13 mouse cellular contexts compared by ENCODE assay signal in genomic region chr1:36874874-36875561, GRCm38 (mm10).
DNase-seq lines count a peak whose midpoint lies in the region; ATAC-seq and TF ChIP-seq lines count a peak whose summit lies in the region.
"Had no signal": no experiment of that assay in that cellular context is flagged by ENCODE, and none has a peak within 500 bp of the region (broad histone marks: within the 10 kb centered on the region; RNA-seq: fewer than 3 reads in every experiment).

No protein-coding gene starts in this region.

- H3K4me2 ChIP-seq in forebrain, postnatal 0 days (ENCODE audit: low read depth) = no peak overlapping the region
- H3K4me2 ChIP-seq: forebrain, embryonic 12.5 days; kidney, embryonic 15.5 days had no signal

- H3K9me3 ChIP-seq in forebrain, postnatal 0 days (ENCODE audit: low read length) = no peaks in the 10 kb centered on the region
- H3K9me3 ChIP-seq: forebrain, embryonic 12.5 days; kidney, embryonic 15.5 days had no signal

- no peak for TF ChIP-seq CTCF in C2C12 (IDR thresholded peaks at IDR 0.05; ENCODE audit: control insufficient read depth, insufficient read depth, insufficient read length)
- TF ChIP-seq CTCF in forebrain, postnatal 0 days (IDR thresholded peaks at IDR 0.05; ENCODE audit: low read depth) = no peak

- ATAC-seq in common myeloid progenitor, adult 5-6 weeks (replicated peaks; ENCODE audit: low read depth, poor library complexity, severe bottlenecking) = peak; percentile 88
- ATAC-seq in forebrain, postnatal 0 days = no peak

- no peak overlapping the region for H3K27ac ChIP-seq in forebrain, postnatal 0 days (ENCODE audit: low read depth, low read length)
- H3K27ac ChIP-seq: forebrain, embryonic 12.5 days; kidney, embryonic 15.5 days; left cerebral cortex, adult 2 months had no signal

- H3K36me3 ChIP-seq in C2C12 (ENCODE audit: control insufficient read depth, insufficient read depth) = peaks cover 14% of the 10 kb centered on the region
- no peaks in the 10 kb centered on the region; the same call in 1 of the 2 replicates for H3K36me3 ChIP-seq in forebrain, postnatal 0 days (ENCODE audit: insufficient read depth)

- H3K79me2 ChIP-seq in C2C12 (ENCODE audit: control insufficient read depth, insufficient read depth) = no peaks in the 10 kb centered on the region

- DNase-seq in gastrocnemius, postnatal 25 days = peak; percentile 21
- no peak for DNase-seq in gastrocnemius, postnatal 36 days
- peak; percentile 36 to 38 for DNase-seq in lung, postnatal 4 days
- DNase-seq in right cerebral cortex, adult 2 months (ENCODE audit: low spot score in 2 of 2) = no peak
- DNase-seq in frontal cortex, postnatal 10 days (ENCODE audit: low spot score in 2 of 2) = no peak
- no peak for DNase-seq in forebrain, postnatal 0 days
- DNase-seq: embryo, embryonic 11 days; right cerebral cortex, postnatal 14 days had no signal

- H3K27me3 ChIP-seq in C2C12 (ENCODE audit: control insufficient read depth, insufficient read depth, insufficient read length) = no peaks in the 10 kb centered on the region
- H3K27me3 ChIP-seq in forebrain, postnatal 0 days (ENCODE audit: insufficient read depth, low read length) = no peaks in the 10 kb centered on the region
- H3K27me3 ChIP-seq: forebrain, embryonic 12.5 days; kidney, embryonic 15.5 days had no signal

- 0 out of 2 replicates have a peak, but pooled peaks cover 4% of the 10 kb centered on the region for H3K4me1 ChIP-seq in forebrain, postnatal 0 days (ENCODE audit: insufficient read depth)
- H3K4me1 ChIP-seq: kidney, embryonic 15.5 days had no signal

- H3ac ChIP-seq in C2C12 (ENCODE audit: control insufficient read depth, insufficient read length, low read depth) = no peak overlapping the region

- WGBS in forebrain, postnatal 0 days = 71% methylated on average over 8 of the region's 8 CpGs

- intact Hi-C loops in gastrocnemius, postnatal 36 days (cut with DNase I) = no loop called here

- H3K79me3 ChIP-seq in C2C12 (ENCODE audit: low read depth) = peaks cover 3% of the 10 kb centered on the region

- no peak overlapping the region for H3K9ac ChIP-seq in forebrain, postnatal 0 days
- H3K9ac ChIP-seq: forebrain, embryonic 12.5 days; kidney, embryonic 15.5 days had no signal

- H3K4me3 ChIP-seq in C2C12 (ENCODE audit: insufficient read depth, poor library complexity, severe bottlenecking) = no peak overlapping the region
- H3K4me3 ChIP-seq in forebrain, postnatal 0 days (ENCODE audit: low read depth, low read length) = no peak overlapping the region
- H3K4me3 ChIP-seq: forebrain, embryonic 12.5 days; kidney, embryonic 15.5 days; left cerebral cortex, adult 2 months had no signal

TF ChIP-seq in C2C12, 6 proteins besides CTCF, POLR2A, EP300 and RAD21:
- no peak for TF ChIP-seq USF1 (IDR thresholded peaks at IDR 0.05; ENCODE audit: low read depth)
- peak; percentile 5 for TF ChIP-seq CEBPB (IDR thresholded peaks at IDR 0.05; ENCODE audit: low read depth)

Comparison
In these comparisons a context has a peak if more than half of its experiments do, and no peak if none do; other contexts are left out.
1. DNase-seq: peak in gastrocnemius, postnatal 25 days (single experiment) and lung, postnatal 4 days (2 of 2); none in gastrocnemius, postnatal 36 days (0 of 2), right cerebral cortex, adult 2 months (0 of 2), frontal cortex, postnatal 10 days (0 of 2) and forebrain, postnatal 0 days (single experiment).